ENCODE assay signal across 27 mouse cellular contexts in the genomic region with DNA sequence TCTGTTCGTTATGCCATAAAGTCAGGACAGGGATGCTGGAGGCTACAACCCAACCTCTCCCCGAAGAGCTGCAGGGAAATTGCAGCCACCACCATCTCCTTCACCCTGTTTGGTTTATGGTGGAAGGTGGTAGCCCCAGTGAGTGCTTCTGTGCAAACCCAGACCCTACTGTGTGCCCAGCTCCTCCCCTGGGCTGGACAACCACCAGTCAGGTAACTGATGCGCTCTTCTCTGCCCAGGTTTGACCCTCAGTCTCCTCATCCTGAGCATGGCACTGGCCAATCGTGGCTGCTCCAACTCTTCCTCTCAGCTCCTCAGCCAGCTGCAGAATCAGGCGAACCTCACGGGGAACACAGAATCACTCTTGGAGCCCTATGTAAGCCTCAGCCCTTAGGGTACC. TPM values are rescaled to one million over a fixed set of nuclear protein-coding genes. Genes with fewer than 3 reads are reported as not detected.
DNase-seq lines count a peak whose midpoint lies in the region; ATAC-seq and TF ChIP-seq lines count a peak whose summit lies in the region.
"Had no signal": no experiment of that assay in that cellular context is flagged by ENCODE, and none has a peak within 500 bp of the region (broad histone marks: within the 10 kb centered on the region; RNA-seq: fewer than 3 reads in every experiment).

No protein-coding gene starts in this region.

- no peak overlapping the region for H3K4me3 ChIP-seq in liver, embryonic 12.5 days
- no peak overlapping the region for H3K4me3 ChIP-seq in thymus, adult 2 months (ENCODE audit: control insufficient read depth, insufficient read depth, low read length)
- H3K4me3 ChIP-seq in bone marrow macrophage, adult 2 months (ENCODE audit: insufficient read depth, low read length) = peak overlapping the region; percentile 82
- H3K4me3 ChIP-seq: heart, embryonic 12.5 days; hindbrain, embryonic 10.5 days; hindbrain, embryonic 15.5 days; kidney, embryonic 15.5 days; neural tube, embryonic 15.5 days had no signal

- H3K36me3 ChIP-seq in liver, embryonic 12.5 days = peaks cover 11% of the 10 kb centered on the region
- H3K36me3 ChIP-seq in thymus, adult 2 months (ENCODE audit: control insufficient read depth, insufficient read depth, low read length) = peaks cover 4% of the 10 kb centered on the region; the same call in 1 of the 2 replicates
- H3K36me3 ChIP-seq: heart, embryonic 12.5 days; hindbrain, embryonic 10.5 days; hindbrain, embryonic 15.5 days; kidney, embryonic 15.5 days; neural tube, embryonic 15.5 days had no signal

- DNase-seq in liver = no peak
- DNase-seq in thymus, adult 2 months = no peak
- no peak for DNase-seq in thymus, postnatal 14 days
- no peak for DNase-seq in cerebellum, adult 11-12 months
- no peak for DNase-seq in ovary, postnatal 10 days (ENCODE audit: low spot score)
- DNase-seq: adrenal gland, adult 2 months; adrenal gland, postnatal 36 days; cerebellum, adult 9-10 months; cerebellum, postnatal 36 days; gastrocnemius, postnatal 25 days; kidney, adult 18-20 months; kidney, postnatal 25 days; lung, embryonic 14.5 days; lung, postnatal 14 days; midbrain, embryonic 14.5 days had no signal

- no peak for ATAC-seq in liver, embryonic 12.5 days
- ATAC-seq: forebrain, embryonic 14.5 days had no signal

- peaks cover 56% of the 10 kb centered on the region for H3K4me1 ChIP-seq in liver, embryonic 12.5 days
- H3K4me1 ChIP-seq in thymus, adult 2 months (replicated peaks; ENCODE audit: control insufficient read depth, insufficient read depth, low read length) = peaks cover 28% of the 10 kb centered on the region
- peaks cover 36% of the 10 kb centered on the region for H3K4me1 ChIP-seq in bone marrow macrophage, adult 2 months (ENCODE audit: control insufficient read depth, insufficient read depth, low read length)
- H3K4me1 ChIP-seq: hindbrain, embryonic 10.5 days; hindbrain, embryonic 15.5 days; kidney, embryonic 15.5 days; neural tube, embryonic 15.5 days had no signal

- 79% methylated on average over 6 of the region's 6 CpGs for WGBS in liver, embryonic 12.5 days (ENCODE audit: insufficient replicate concordance)
- 78% methylated on average over 6 of the region's 6 CpGs for WGBS in thymus, adult 2 months

- no peak overlapping the region for H3K4me2 ChIP-seq in liver, embryonic 12.5 days
- H3K4me2 ChIP-seq: heart, embryonic 12.5 days; hindbrain, embryonic 15.5 days; kidney, embryonic 15.5 days; lung, embryonic 14.5 days; neural tube, embryonic 15.5 days had no signal

- peaks cover 6% of the 10 kb centered on the region; the same call in 1 of the 2 replicates for H3K27me3 ChIP-seq in liver, embryonic 12.5 days (replicated peaks)
- no peaks in the 10 kb centered on the region for H3K27me3 ChIP-seq in thymus, adult 2 months (ENCODE audit: control insufficient read depth, insufficient read depth, low read length)
- H3K27me3 ChIP-seq: heart, embryonic 12.5 days; hindbrain, embryonic 15.5 days; kidney, embryonic 15.5 days; neural tube, embryonic 15.5 days had no signal

- H3K27ac ChIP-seq in liver, embryonic 12.5 days = 0 out of 2 replicates have a peak overlapping the region, but pooled peaks have one; percentile 7
- no peak overlapping the region for H3K27ac ChIP-seq in thymus, adult 2 months (ENCODE audit: control insufficient read depth, insufficient read depth, low read length)
- no peak overlapping the region for H3K27ac ChIP-seq in bone marrow macrophage, adult 2 months (ENCODE audit: insufficient read depth, low read depth, low read length)
- H3K27ac ChIP-seq: hindbrain, embryonic 10.5 days; hindbrain, embryonic 15.5 days; kidney, embryonic 15.5 days; neural tube, embryonic 15.5 days had no signal

- 0 out of 2 replicates have a peak, but pooled peaks have one; percentile 3 for TF ChIP-seq CTCF in thymus, adult 2 months (IDR thresholded peaks at IDR 0.05; ENCODE audit: borderline replicate concordance, control insufficient read depth, extremely low read depth, insufficient read depth, low read length, poor library complexity)
- no peak for TF ChIP-seq CTCF in bone marrow macrophage, adult 2 months (IDR thresholded peaks at IDR 0.05; ENCODE audit: low read depth, low read length)

- no peak for TF ChIP-seq POLR2A in thymus, adult 2 months (IDR thresholded peaks at IDR 0.05; ENCODE audit: control insufficient read depth, extremely low read depth, insufficient read depth, low read length, poor library complexity)
- TF ChIP-seq POLR2A in bone marrow macrophage, adult 2 months (IDR thresholded peaks at IDR 0.05; ENCODE audit: borderline replicate concordance, low read depth, low read length) = no peak

- H3K9ac ChIP-seq in liver, embryonic 12.5 days = no peak overlapping the region
- H3K9ac ChIP-seq: heart, embryonic 12.5 days; hindbrain, embryonic 15.5 days; kidney, embryonic 15.5 days; lung, embryonic 14.5 days; neural tube, embryonic 15.5 days had no signal

- no peaks in the 10 kb centered on the region for H3K9me3 ChIP-seq in liver, embryonic 12.5 days (replicated peaks)
- H3K9me3 ChIP-seq: hindbrain, embryonic 10.5 days; hindbrain, embryonic 15.5 days; kidney, embryonic 15.5 days; neural tube, embryonic 15.5 days had no signal

RNA-seq across cellular contexts. Expression of a gene that starts 1.9 kb away (rescaled TPM):
- 0.48 and 0.55 TPM in 2 replicates for polyA plus RNA-seq in liver, embryonic 12.5 days (2016; fragmentation: Nextera tagmentation; extraction: Ambion mirVana)
- polyA plus RNA-seq in thymus, adult 2 months (2012; rRNA removed) = 5.3 and 5.8 TPM in 2 replicates
- 5.3 and 6.2 TPM in 2 replicates for polyA plus RNA-seq in bone marrow macrophage, adult 2 months (2012; ENCODE audit: insufficient read depth, insufficient read length, missing spikeins)
- polyA plus RNA-seq: embryonic facial prominence, embryonic 11.5 days; heart, embryonic 12.5 days; hindbrain, embryonic 15.5 days; intestine, embryonic 14.5 days; kidney, embryonic 15.5 days; limb, embryonic 11.5 days; liver, adult 2 months; lung, embryonic 14.5 days; neural tube, embryonic 15.5 days had no signal

RNA-seq across cellular contexts. Expression of a gene that starts 19.2 kb away (rescaled TPM):
- not detected in 2 replicates for polyA plus RNA-seq in liver, embryonic 12.5 days (2016; fragmentation: Nextera tagmentation; extraction: Ambion mirVana)
- 1.7 and 2.2 TPM in 2 replicates for polyA plus RNA-seq in thymus, adult 2 months (2012; rRNA removed)
- 0.21 TPM in 1 of 2 replicates, not detected in the other for polyA plus RNA-seq in bone marrow macrophage, adult 2 months (2012; ENCODE audit: insufficient read depth, insufficient read length, missing spikeins)
- polyA plus RNA-seq: forebrain, embryonic 14.5 days; midbrain, embryonic 14.5 days had no signal

RNA-seq across cellular contexts. Expression of a gene that starts 20.1 kb away (rescaled TPM):
- polyA plus RNA-seq in liver, embryonic 12.5 days (2016; fragmentation: Nextera tagmentation; extraction: Ambion mirVana) = 2.1 and 2.3 TPM in 2 replicates
- 23.3 and 34.5 TPM in 2 replicates for polyA plus RNA-seq in thymus, adult 2 months (2012; rRNA removed)
- 4.1 and 5.4 TPM in 2 replicates for polyA plus RNA-seq in bone marrow macrophage, adult 2 months (2012; ENCODE audit: insufficient read depth, insufficient read length, missing spikeins)

RNA-seq across cellular contexts. Expression of a gene that starts 51.6 kb away (rescaled TPM):
- polyA plus RNA-seq in liver, embryonic 12.5 days (2016; fragmentation: Nextera tagmentation; extraction: Ambion mirVana) = 9.8 and 10.7 TPM in 2 replicates
- 98.1 and 112 TPM in 2 replicates for polyA plus RNA-seq in thymus, adult 2 months (2012; rRNA removed)
- 16.2 and 17.8 TPM in 2 replicates for polyA plus RNA-seq in bone marrow macrophage, adult 2 months (2012; ENCODE audit: insufficient read depth, insufficient read length, missing spikeins)
